Mouse (Mus musculus): ENCODE measurements at regions not wholly inside any gene's neighbourhood (a gene's known extent, or its start where the extent isn't known, plus 50 kb on each side); places are given as distances from the start of the nearest gene placed in this dataset.
"Not testable (repeated sequence)": the region's sequence is repeated elsewhere in the genome, so short reads cannot be mapped to it uniquely, and the experiment has no call there.

- no peak for DNase-seq (ENCODE audit: inconsistent age in 2 of 2, low spot score in 1 of 2)
These were observed 220.8 kb upstream of the 1700056E22Rik start for GRCm38 (mm10) chr1:184254951-184255350.

GRCm38 (mm10) chr1:184244730-184245488 is 210.8 kb upstream of the 1700056E22Rik start:
- DNase-seq (ENCODE audit: inconsistent age in 2 of 2, low spot score in 1 of 2): no peak

DNA sequence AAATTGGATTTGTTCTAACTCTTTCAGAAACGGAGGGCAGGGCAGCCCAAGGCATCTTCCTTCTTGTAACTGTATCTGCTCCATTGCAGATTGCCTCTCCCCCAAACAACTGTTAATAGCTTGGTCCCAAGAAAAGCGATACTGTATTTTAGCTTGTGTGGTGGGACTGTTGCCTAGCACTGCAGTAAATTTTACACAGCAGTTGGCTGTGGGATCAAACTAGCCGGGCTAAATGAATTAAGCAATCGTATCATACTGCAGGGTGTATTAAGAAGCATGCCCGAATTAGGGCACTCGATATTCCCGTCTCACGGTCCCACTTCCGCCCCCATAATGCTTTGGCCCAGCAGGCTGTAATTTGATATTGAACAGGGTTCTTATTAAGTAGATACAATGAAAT is 210.2 kb upstream of the 1700056E22Rik start:
- peak in 1 of 2 experiments; percentile 27 for DNase-seq (ENCODE audit: inconsistent age in 2 of 2, low spot score in 1 of 2)

DNA sequence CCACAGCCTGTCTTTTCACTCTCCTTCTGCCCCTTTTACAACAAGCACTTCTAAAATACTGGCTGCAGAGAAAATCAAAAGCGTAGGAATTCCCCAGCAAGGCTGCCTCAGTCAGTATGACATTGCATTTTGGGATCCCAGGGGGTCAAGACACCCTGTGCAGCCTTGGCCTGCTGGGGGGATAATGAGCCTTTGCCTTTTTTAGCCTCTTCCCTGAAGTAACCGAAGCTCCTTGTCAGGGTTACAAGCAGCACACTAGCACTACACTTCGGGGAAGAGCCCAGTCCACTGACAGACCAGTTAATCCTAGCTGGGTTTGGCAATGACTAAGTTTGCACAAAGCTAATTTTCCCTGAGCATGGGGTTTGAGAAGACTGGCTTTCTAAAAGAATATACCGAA is 207.7 kb upstream of the 1700056E22Rik start:
- no peak for DNase-seq (ENCODE audit: inconsistent age in 2 of 2, low spot score in 1 of 2)

- DNase-seq (ENCODE audit: inconsistent age in 2 of 2, low spot score in 1 of 2): peak; percentile 69 to 91
These were observed 201.3 kb upstream of the 1700056E22Rik start for GRCm38 (mm10) chr1:184235131-184235983.

DNA sequence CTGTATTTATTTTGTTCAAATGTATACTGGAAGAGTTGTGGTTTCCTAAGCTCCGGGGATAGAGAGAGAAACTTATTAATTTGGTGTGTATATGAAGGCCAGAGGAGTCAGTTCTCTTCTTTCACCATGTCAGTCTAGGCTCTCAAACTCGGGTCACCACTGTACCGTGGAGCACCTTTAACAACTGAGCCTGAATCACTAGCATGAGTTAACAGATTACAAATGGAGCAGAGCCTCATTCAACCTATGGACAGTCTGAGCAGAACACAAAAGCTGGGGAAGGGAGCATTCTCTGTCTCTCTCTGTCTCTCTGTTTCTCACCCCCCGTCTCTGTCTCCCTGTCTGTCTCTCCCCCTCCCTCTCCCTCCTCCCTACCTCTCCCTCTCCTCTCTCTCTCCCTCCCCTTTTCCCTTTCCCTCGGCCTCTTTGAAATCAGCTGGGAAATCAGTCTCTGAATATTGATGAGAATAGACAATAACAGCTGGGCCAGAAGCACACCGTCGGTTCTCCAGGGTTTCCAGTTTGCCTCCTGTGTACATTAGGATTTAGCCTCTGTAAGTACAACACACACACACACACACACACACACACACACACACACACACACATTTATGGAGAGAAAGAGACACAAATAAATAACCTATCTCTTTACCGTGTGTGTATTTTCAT is 200.4 kb upstream of the 1700056E22Rik start:
- no peak for DNase-seq (ENCODE audit: inconsistent age in 2 of 2, low spot score in 1 of 2)

- no peak for DNase-seq (ENCODE audit: inconsistent age in 2 of 2, low spot score in 1 of 2)
These were observed 199.7 kb upstream of the 1700056E22Rik start for GRCm38 (mm10) chr1:184233741-184234255.

DNA sequence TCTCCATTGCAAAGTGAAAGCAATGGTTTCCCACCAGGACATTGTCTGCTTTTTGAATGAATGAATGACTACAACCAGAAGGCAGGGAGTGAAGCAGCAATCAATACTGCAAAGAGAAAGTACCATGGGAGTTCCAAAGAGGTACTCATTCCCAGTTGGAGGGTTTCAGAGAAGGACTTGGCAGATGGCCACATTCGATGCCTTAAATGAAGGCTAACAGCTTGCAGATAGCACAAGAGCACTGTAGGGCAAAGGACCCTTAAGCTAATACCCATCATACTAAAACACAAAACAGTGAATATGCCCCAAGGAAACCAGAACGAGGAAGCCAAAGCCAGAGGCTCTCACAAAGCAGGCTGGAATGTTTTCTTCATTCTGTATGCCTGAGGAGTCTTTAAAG is 188.2 kb upstream of the 1700056E22Rik start:
- no peak for DNase-seq (ENCODE audit: inconsistent age in 2 of 2, low spot score in 1 of 2)

DNA sequence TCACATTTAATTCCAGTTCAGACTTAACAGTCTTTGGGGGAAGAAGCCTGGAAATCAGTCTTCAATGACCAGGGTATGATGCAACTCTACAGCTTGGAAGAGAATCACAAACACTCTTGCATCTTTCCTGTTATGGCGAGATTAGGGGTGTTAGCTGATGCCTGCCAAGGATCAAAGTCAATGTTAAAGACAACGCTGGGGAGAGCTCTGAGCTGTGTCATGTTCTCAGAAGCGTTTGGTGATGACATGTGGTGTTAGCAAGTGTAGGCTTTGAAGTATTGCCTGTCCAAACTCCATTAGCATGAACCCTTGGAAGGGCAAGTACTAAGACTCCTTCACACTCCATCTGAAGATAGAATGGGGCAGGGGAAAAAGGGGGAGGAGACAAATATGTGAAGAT is 187.7 kb upstream of the 1700056E22Rik start:
- DNase-seq (ENCODE audit: inconsistent age in 2 of 2, low spot score in 1 of 2): no peak

- no peak for DNase-seq (ENCODE audit: inconsistent age in 2 of 2, low spot score in 1 of 2)
These were observed 163.2 kb upstream of the 1700056E22Rik start for GRCm38 (mm10) chr1:184197272-184197671.

- no peak for DNase-seq (ENCODE audit: inconsistent age in 2 of 2, low spot score in 1 of 2)
These were observed 157.2 kb upstream of the 1700056E22Rik start for GRCm38 (mm10) chr1:184191325-184191724.

GRCm38 (mm10) chr1:184187582-184187981 is 153.5 kb upstream of the 1700056E22Rik start:
- DNase-seq (ENCODE audit: inconsistent age in 2 of 2, low spot score in 1 of 2): peak in 1 of 2 experiments; percentile 62

GRCm38 (mm10) chr1:184182163-184182562 is 148.1 kb upstream of the 1700056E22Rik start:
- no peak for DNase-seq (ENCODE audit: inconsistent age in 2 of 2, low spot score in 1 of 2)

DNA sequence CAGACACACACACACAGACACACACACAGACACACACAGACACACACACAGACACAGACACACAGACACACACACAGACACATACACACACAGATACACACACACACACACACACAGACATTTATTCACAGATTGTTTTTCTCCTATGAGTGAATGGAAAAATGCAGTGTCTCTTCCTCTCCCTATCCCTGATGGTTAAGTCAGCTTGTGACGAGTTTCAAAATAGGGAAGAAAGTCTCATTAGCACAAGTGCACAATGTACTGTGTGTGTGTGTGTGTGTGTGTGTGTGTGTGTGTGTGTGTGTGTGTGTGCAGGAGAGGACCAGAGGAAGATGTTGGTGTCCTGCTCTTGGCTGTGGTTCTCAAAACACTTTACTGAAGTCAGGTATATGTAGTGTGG is 140.3 kb upstream of the 1700056E22Rik start:
- DNase-seq (ENCODE audit: inconsistent age in 2 of 2, low spot score in 1 of 2): not testable (repeated sequence)

- DNase-seq (ENCODE audit: inconsistent age in 2 of 2, low spot score in 1 of 2): no peak
These were observed 139.6 kb upstream of the 1700056E22Rik start for GRCm38 (mm10) chr1:184173739-184174138.

DNA sequence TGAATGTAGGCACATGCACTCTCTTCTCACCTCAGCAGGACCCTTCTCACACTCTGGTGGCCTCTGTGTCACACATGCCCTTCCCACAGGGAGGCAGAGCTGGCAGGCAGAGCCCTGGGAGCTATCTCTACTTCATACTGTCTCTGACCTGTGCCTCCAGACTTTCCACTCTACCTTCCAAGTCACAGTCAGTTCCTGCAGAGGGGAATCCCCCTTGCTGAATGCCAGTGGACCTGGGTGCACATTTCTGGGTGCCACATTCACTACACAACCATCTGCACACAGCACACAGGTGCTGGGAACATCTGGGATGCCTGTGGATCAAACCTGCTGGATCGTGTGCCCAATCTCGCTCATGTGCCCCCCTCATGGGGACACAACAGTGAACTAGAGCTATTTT is 138.9 kb upstream of the 1700056E22Rik start:
- DNase-seq (ENCODE audit: inconsistent age in 2 of 2, low spot score in 1 of 2): no peak

- peak; percentile 17 to 45 for DNase-seq (ENCODE audit: inconsistent age in 2 of 2, low spot score in 1 of 2)
These were observed 137.5 kb upstream of the 1700056E22Rik start for GRCm38 (mm10) chr1:184171601-184172000.

- peak; percentile 41 to 64 for DNase-seq (ENCODE audit: inconsistent age in 2 of 2, low spot score in 1 of 2)
These were observed 136.8 kb upstream of the 1700056E22Rik start for GRCm38 (mm10) chr1:184170926-184171325.

- no peak for DNase-seq (ENCODE audit: inconsistent age in 2 of 2, low spot score in 1 of 2)
These were observed 135.9 kb upstream of the 1700056E22Rik start for GRCm38 (mm10) chr1:184169967-184170366.

DNA sequence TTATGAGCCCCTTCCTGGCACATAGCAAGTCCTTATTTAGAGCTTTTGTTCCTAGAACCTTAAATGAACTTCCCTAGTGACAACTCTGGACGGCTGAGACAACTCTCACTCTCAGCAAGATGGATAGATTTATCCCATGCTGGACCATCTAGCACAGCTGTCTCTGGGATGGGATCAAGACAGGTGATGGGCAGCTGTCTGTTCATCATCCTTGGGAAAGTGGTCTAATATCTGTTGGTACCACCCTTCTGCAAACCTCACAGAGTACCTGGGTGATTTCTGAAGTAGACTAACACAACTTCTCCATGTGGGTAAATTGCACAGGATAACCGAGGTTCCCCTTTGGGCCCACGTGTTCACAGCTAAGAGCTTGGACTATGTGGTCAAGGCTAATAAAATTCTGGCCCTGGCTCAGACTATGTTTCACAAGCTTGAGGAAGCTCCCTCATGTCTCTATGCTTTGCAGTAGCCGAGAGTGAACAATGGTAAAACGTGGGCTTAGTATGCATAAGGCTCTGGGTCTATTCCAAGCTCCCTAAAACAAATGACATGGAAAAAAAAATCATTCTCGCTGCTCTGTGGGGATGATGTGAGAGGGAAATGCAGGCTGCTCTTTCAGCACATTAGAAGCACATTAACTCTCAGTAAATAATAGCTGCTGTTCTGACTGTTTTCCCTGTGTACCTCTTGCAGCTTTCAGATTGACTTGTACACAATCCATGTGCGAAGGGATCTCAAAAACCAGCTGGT is 135.1 kb upstream of the 1700056E22Rik start:
- no peak for DNase-seq (ENCODE audit: inconsistent age in 2 of 2, low spot score in 1 of 2)

- DNase-seq (ENCODE audit: inconsistent age in 2 of 2, low spot score in 1 of 2): no peak
These were observed 132.8 kb upstream of the 1700056E22Rik start for GRCm38 (mm10) chr1:184166951-184167350.
